Mouse (Mus musculus) neural tube, embryonic 12.5 days (tissue): Measurements from ENCODE around the gene Iyd. TPM values are rescaled to one million over a fixed set of nuclear protein-coding genes. Genes with fewer than 3 reads are reported as not detected.
A peak's percentile ranks its signal among the peaks of the same experiment; 100 is the strongest.

Experiments
- ATAC-seq: fragments of 200-750 bp; cut with Nextera tagmentation; 2 replicates; pipeline ENCODE4 v1.8.0; 2017; ENCODE audit warnings: low read depth, mild to moderate bottlenecking, moderate TSS enrichment, moderate library complexity; ENCODE audit not compliant: low FRiP score
- H3K27ac ChIP-seq: fragments of 300-500 bp; sonication (generic); 2 replicates; pipeline ENCODE4 v1.5.1; 2016
- H3K27me3 ChIP-seq: fragments of 300-500 bp; sonication (generic); replicated peaks from 2 replicates; pipeline ENCODE4 v1.6.1; 2016; ENCODE audit warnings: mild to moderate bottlenecking
- H3K36me3 ChIP-seq: fragments of 300-500 bp; sonication (generic); 2 replicates; pipeline ENCODE4 v1.6.1; 2016; ENCODE audit warnings: mild to moderate bottlenecking
- H3K4me1 ChIP-seq: fragments of 300-500 bp; sonication (generic); 2 replicates; pipeline ENCODE4 v1.6.1; 2016
- H3K4me2 ChIP-seq: fragments of 300-500 bp; sonication (generic); replicated peaks from 2 replicates; pipeline ENCODE4 v1.6.1; 2016; ENCODE audit warnings: mild to moderate bottlenecking
- H3K4me3 ChIP-seq: fragments of 300-500 bp; sonication (generic); 2 replicates; pipeline ENCODE4 v1.5.1; 2016
- H3K9ac ChIP-seq: fragments of 300-500 bp; sonication (generic); 2 replicates; pipeline ENCODE4 v1.6.1; 2016; ENCODE audit warnings: mild to moderate bottlenecking
- H3K9me3 ChIP-seq: fragments of 300-500 bp; sonication (generic); 2 replicates; pipeline ENCODE4 v1.6.1; 2016; ENCODE audit warnings: mild to moderate bottlenecking
- WGBS: fragments of 180-500 bp; shearing (Covaris S2); methylation state at CpG from one replicate; pipeline ENCODE4 v1.1.7; 2016; 5-methylcytosine and 5-hydroxymethylcytosine counted together
- polyA plus RNA-seq: library from polyadenylated mRNA; unstranded; fragments of >200 nt; fragmentation: Nextera tagmentation; extraction: Ambion mirVana; gene quantifications from 2 replicates; pipeline ENCODE4 v1.2.1, GENCODE M21; 2016

Iyd gene
- polyA plus RNA-seq, 1 experiment from 2014 or later: not detected

GRCm38 (mm10) chr10:3562165-3562564 is 22.1 kb downstream of the Iyd start:
- no peak overlapping the region for H3K27ac ChIP-seq
- no peaks in the 10 kb centered on the region for H3K4me1 ChIP-seq
- H3K9me3 ChIP-seq: no peaks in the 10 kb centered on the region
- H3K9ac ChIP-seq: no peak overlapping the region
- H3K4me2 ChIP-seq: no peak overlapping the region
- H3K27me3 ChIP-seq: no peaks in the 10 kb centered on the region
- no peak for ATAC-seq
- H3K36me3 ChIP-seq: no peaks in the 10 kb centered on the region
- no peak overlapping the region for H3K4me3 ChIP-seq

GRCm38 (mm10) chr10:3565126-3565525 is 25.1 kb downstream of the Iyd start:
- H3K27me3 ChIP-seq: no peaks in the 10 kb centered on the region
- no peak overlapping the region for H3K27ac ChIP-seq
- WGBS: 83% methylated on average over 4 of the region's 4 CpGs
- no peak overlapping the region for H3K4me3 ChIP-seq
- no peaks in the 10 kb centered on the region for H3K9me3 ChIP-seq
- ATAC-seq: no peak
- no peaks in the 10 kb centered on the region for H3K36me3 ChIP-seq
- H3K4me1 ChIP-seq: no peaks in the 10 kb centered on the region
- no peak overlapping the region for H3K4me2 ChIP-seq
- H3K9ac ChIP-seq: no peak overlapping the region

- Histone ChIP-seq H3K9ac (no peak overlapping the region), H3K27me3 (no peaks in the 10 kb centered on the region), H3K36me3 (no peaks in the 10 kb centered on the region), H3K4me1 (no peaks in the 10 kb centered on the region), H3K4me3 (no peak overlapping the region), H3K9me3 (no peaks in the 10 kb centered on the region), H3K4me2 (no peak overlapping the region), H3K27ac (no peak overlapping the region)
- no peak for ATAC-seq
- WGBS: 69% methylated on average over 6 of the region's 6 CpGs
Measured at GRCm38 (mm10) chr10:3567821-3568220, 27.8 kb downstream of the Iyd start.

GRCm38 (mm10) chr10:3572723-3573649 is 32.9 kb downstream of the Iyd start:
- Histone ChIP-seq H3K9ac (no peak overlapping the region), H3K4me1 (no peaks in the 10 kb centered on the region), H3K36me3 (no peaks in the 10 kb centered on the region), H3K4me2 (no peak overlapping the region), H3K27me3 (no peaks in the 10 kb centered on the region), H3K9me3 (no peaks in the 10 kb centered on the region), H3K27ac (no peak overlapping the region), H3K4me3 (no peak overlapping the region)
- 71% methylated on average over 10 of the region's 10 CpGs for WGBS
- ATAC-seq: peak; percentile 82

GRCm38 (mm10) chr10:3573905-3574500 is 34.0 kb downstream of the Iyd start:
- ATAC-seq: peak; percentile 44; the same call in 1 of the 2 replicates

GRCm38 (mm10) chr10:3590632-3591031 is 50.6 kb downstream of the Iyd start:
- ATAC-seq: no peak
- H3K27ac ChIP-seq: no peak overlapping the region
- H3K4me1 ChIP-seq: peaks cover 12% of the 10 kb centered on the region
- no peak overlapping the region for H3K9ac ChIP-seq
- H3K4me3 ChIP-seq: no peak overlapping the region
- no peaks in the 10 kb centered on the region for H3K27me3 ChIP-seq
- H3K4me2 ChIP-seq: no peak overlapping the region
- 85% methylated on average over 3 of the region's 3 CpGs for WGBS
- H3K9me3 ChIP-seq: no peaks in the 10 kb centered on the region
- H3K36me3 ChIP-seq: no peaks in the 10 kb centered on the region

More at GRCm38 (mm10) chr10:3573905-3574500, 34.0 kb downstream of the Iyd start:
- no peak overlapping the region for H3K9ac ChIP-seq
- H3K27me3 ChIP-seq: no peaks in the 10 kb centered on the region
- no peaks in the 10 kb centered on the region for H3K9me3 ChIP-seq
- H3K36me3 ChIP-seq: no peaks in the 10 kb centered on the region
- no peak overlapping the region for H3K4me3 ChIP-seq
- H3K4me1 ChIP-seq: no peaks in the 10 kb centered on the region
- H3K27ac ChIP-seq: no peak overlapping the region
- H3K4me2 ChIP-seq: no peak overlapping the region
- 68% methylated on average over 4 of the region's 4 CpGs for WGBS

GRCm38 (mm10) chr10:3591790-3592189 is 51.8 kb downstream of the Iyd start:
- peaks cover 12% of the 10 kb centered on the region for H3K4me1 ChIP-seq
- ATAC-seq: no peak; the same call in 1 of the 2 replicates
- no peak overlapping the region for H3K27ac ChIP-seq

GRCm38 (mm10) chr10:3596697-3597096 is 56.7 kb downstream of the Iyd start:
- Histone ChIP-seq H3K36me3 (no peaks in the 10 kb centered on the region), H3K4me1 (peaks cover 7% of the 10 kb centered on the region), H3K4me2 (no peak overlapping the region), H3K27me3 (no peaks in the 10 kb centered on the region), H3K4me3 (no peak overlapping the region), H3K27ac (no peak overlapping the region), H3K9ac (no peak overlapping the region), H3K9me3 (no peaks in the 10 kb centered on the region)
- ATAC-seq: no peak
- WGBS: 68% methylated on average over 2 of the region's 2 CpGs

More at GRCm38 (mm10) chr10:3591790-3592189, 51.8 kb downstream of the Iyd start:
- Histone ChIP-seq H3K4me2 (no peak overlapping the region), H3K9me3 (no peaks in the 10 kb centered on the region), H3K27me3 (no peaks in the 10 kb centered on the region), H3K36me3 (no peaks in the 10 kb centered on the region), H3K9ac (no peak overlapping the region), H3K4me3 (no peak overlapping the region)
- WGBS: 18% methylated on average over 3 of the region's 3 CpGs

GRCm38 (mm10) chr10:3597760-3598159 is 57.7 kb downstream of the Iyd start:
- no peak for ATAC-seq
- WGBS: 88% methylated on average over 3 of the region's 3 CpGs
- Histone ChIP-seq H3K27ac (no peak overlapping the region), H3K27me3 (no peaks in the 10 kb centered on the region), H3K4me3 (no peak overlapping the region), H3K9me3 (no peaks in the 10 kb centered on the region), H3K4me1 (no peaks in the 10 kb centered on the region), H3K9ac (no peak overlapping the region), H3K36me3 (no peaks in the 10 kb centered on the region), H3K4me2 (no peak overlapping the region)

Other genes with a start within 250 kb of the Iyd start
- gene Ppp1r14c, start 174.2 kb upstream of the Iyd start, polyA plus RNA-seq: 24.7 and 27.0 TPM in 2 replicates
- 11.0 and 12.8 TPM in 2 replicates for gene Plekhg1, start 200.1 kb downstream of the Iyd start, polyA plus RNA-seq